Mouse (Mus musculus): ENCODE data around the gene 4931406C07Rik. TPM values are rescaled to one million over a fixed set of nuclear protein-coding genes. Genes with fewer than 3 reads are reported as not detected.

4931406C07Rik gene
- total and polyA plus RNA-seq, 3 experiments = 12.8 to 56.2 (median 31.8) TPM

DNA sequence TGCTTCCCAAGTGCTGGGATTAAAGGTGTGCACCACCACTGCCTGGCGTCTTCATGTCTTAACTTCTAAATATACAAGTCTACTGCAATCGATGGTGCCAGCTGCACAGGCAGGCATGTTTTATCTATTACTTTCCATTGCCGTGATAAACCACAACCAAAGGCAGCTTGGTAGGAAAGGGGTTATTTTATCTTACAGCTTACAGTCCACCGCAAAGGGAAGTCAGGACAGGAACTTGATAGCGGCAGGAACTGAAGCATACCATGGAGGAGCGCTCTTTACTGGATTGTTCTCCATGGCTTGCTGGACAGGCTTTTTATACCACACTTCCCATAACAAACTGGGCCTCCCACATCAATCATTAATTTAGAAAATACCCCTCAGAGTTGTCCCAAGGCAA lies 17.0 kb downstream of the 4931406C07Rik start:
- H3K4me1 ChIP-seq (ENCODE audit: control insufficient read depth in 1 of 2, insufficient read depth in 2 of 2, low read length in 2 of 2) = peaks cover 17 to 37% of the 10 kb centered on the region in 2 experiments
- H3K27me3 ChIP-seq (ENCODE audit: control insufficient read depth in 1 of 2, insufficient read depth in 2 of 2, low read length in 2 of 2) = no peaks in the 10 kb centered on the region
- no peaks in the 10 kb centered on the region for H3K9me3 ChIP-seq (replicated peaks; ENCODE audit: insufficient read depth, low read length)
- H3K79me2 ChIP-seq (ENCODE audit: control insufficient read depth, insufficient read depth, low read length, poor library complexity) = no peaks in the 10 kb centered on the region
- H3K36me3 ChIP-seq (ENCODE audit: control insufficient read depth in 1 of 2, insufficient read depth in 2 of 2, low read length in 2 of 2) = peaks cover 0 to 41% of the 10 kb centered on the region in 2 experiments; a peak in 2 of 4 replicates
- no peak overlapping the region for H3K4me3 ChIP-seq (ENCODE audit: control insufficient read depth in 1 of 2, insufficient read depth in 1 of 2, low read depth in 2 of 2, low read length in 2 of 2)
- DNase-seq (ENCODE audit: low read depth, low spot score) = peak; percentile 100
- H3K9ac ChIP-seq (ENCODE audit: control insufficient read depth, low read depth, low read length, poor library complexity, severe bottlenecking) = no peak overlapping the region
- peak overlapping the region; percentile 75 for H3K27ac ChIP-seq (ENCODE audit: control insufficient read depth, low read depth, low read length)
- TF ChIP-seq ZMIZ1 (IDR thresholded peaks at IDR 0.05; ENCODE audit: low read depth, low read length) = peak; percentile 80; the same call in 1 of the 2 replicates
- TF ChIP-seq MAFK (IDR thresholded peaks at IDR 0.05; ENCODE audit: borderline replicate concordance, low read depth, low read length) = peak; percentile 98
- TF ChIP-seq ELF1 (IDR thresholded peaks at IDR 0.05; ENCODE audit: low read depth, low read length) = peak; percentile 77
- peak; percentile 94 for TF ChIP-seq MYB (IDR thresholded peaks at IDR 0.05; ENCODE audit: low read depth, low read length)
- peak; percentile 99 for TF ChIP-seq ETS1 (IDR thresholded peaks at IDR 0.05; ENCODE audit: low read depth, low read length)
- no peak for TF ChIP-seq ZC3H11A (IDR thresholded peaks at IDR 0.05; ENCODE audit: low read depth, low read length)
- TF ChIP-seq GABPA (IDR thresholded peaks at IDR 0.05; ENCODE audit: low read depth, low read length) = no peak
- peak; percentile 72; the same call in 1 of the 2 replicates for TF ChIP-seq MAZ (IDR thresholded peaks at IDR 0.05; ENCODE audit: low read depth, low read length)
- TF ChIP-seq POLR2AphosphoS2 (IDR thresholded peaks at IDR 0.05; ENCODE audit: low read length) = 0 out of 2 replicates have a peak, but pooled peaks have one; percentile 79
- no peak; the same call in 1 of the 2 replicates for TF ChIP-seq E2F4 (IDR thresholded peaks at IDR 0.05; ENCODE audit: borderline replicate concordance, low read depth, low read length)
- no peak for TF ChIP-seq KAT2A (conservative IDR thresholded peaks at IDR 0.05; ENCODE audit: low read depth, low read length)
- peak; percentile 98 to 100 for TF ChIP-seq EP300 (IDR thresholded peaks at IDR 0.05; ENCODE audit: low read depth in 1 of 2, low read length in 2 of 2)
- peak; percentile 74 for TF ChIP-seq ZNF384 (IDR thresholded peaks at IDR 0.05; ENCODE audit: low read depth, low read length)
- TF ChIP-seq CHD1 (IDR thresholded peaks at IDR 0.05; ENCODE audit: low read depth, low read length) = no peak
- peak; percentile 96 for TF ChIP-seq MYC (IDR thresholded peaks at IDR 0.05; ENCODE audit: low read depth, low read length)
- TF ChIP-seq TAL1 (IDR thresholded peaks at IDR 0.05; ENCODE audit: low read length) = peak; percentile 99
- TF ChIP-seq JUND (IDR thresholded peaks at IDR 0.05; ENCODE audit: low read depth, low read length) = peak; percentile 91
- peak; percentile 88 for TF ChIP-seq MXI1 (IDR thresholded peaks at IDR 0.05; ENCODE audit: low read depth, low read length)
- peak; percentile 63 for TF ChIP-seq MAX (IDR thresholded peaks at IDR 0.05; ENCODE audit: low read length)
- peak; percentile 100 for TF ChIP-seq RCOR1 (IDR thresholded peaks at IDR 0.05; ENCODE audit: low read depth, low read length)
- TF ChIP-seq NRF1 (IDR thresholded peaks at IDR 0.05; ENCODE audit: insufficient read depth, low read depth, low read length, poor library complexity, severe bottlenecking) = no peak
- TF ChIP-seq UBTF (IDR thresholded peaks at IDR 0.05; ENCODE audit: borderline replicate concordance, insufficient read depth, low read depth, low read length) = peak; percentile 96; the same call in 1 of the 2 replicates
- no peak for TF ChIP-seq ZKSCAN1 (IDR thresholded peaks at IDR 0.05; ENCODE audit: low read depth, low read length)
- peak; percentile 97 for TF ChIP-seq TBP (IDR thresholded peaks at IDR 0.05; ENCODE audit: low read depth, low read length)
- TF ChIP-seq POLR2A (IDR thresholded peaks at IDR 0.05; ENCODE audit: control insufficient read depth in 1 of 2, insufficient read depth in 1 of 2, low read depth in 1 of 2, low read length in 2 of 2, poor library complexity in 1 of 2) = peak in 1 of 2 experiments; percentile 27; a peak in 2 of 4 replicates
- TF ChIP-seq SMC3 (IDR thresholded peaks at IDR 0.05; ENCODE audit: low read depth, low read length) = no peak; the same call in 1 of the 2 replicates
- peak; percentile 98 for TF ChIP-seq SIN3A (IDR thresholded peaks at IDR 0.05; ENCODE audit: low read length)
- TF ChIP-seq NELFE (IDR thresholded peaks at IDR 0.05; ENCODE audit: low read depth, low read length) = no peak
- TF ChIP-seq CHD2 (IDR thresholded peaks at IDR 0.05; ENCODE audit: low read length) = no peak; the same call in 1 of the 2 replicates
- no peak for TF ChIP-seq USF1 (IDR thresholded peaks at IDR 0.05; ENCODE audit: low read depth, low read length)
- TF ChIP-seq MEF2A (IDR thresholded peaks at IDR 0.05; ENCODE audit: extremely low read depth, insufficient replicate concordance, low read depth, low read length, poor library complexity, severe bottlenecking) = peak; percentile 93
- TF ChIP-seq CTCF (IDR thresholded peaks at IDR 0.05 in 2 of 3, conservative IDR thresholded peaks at IDR 0.05 in 1 of 3; ENCODE audit: control insufficient read depth in 1 of 3, insufficient read depth in 1 of 3, low read depth in 2 of 3, low read length in 3 of 3, poor library complexity in 1 of 3, severe bottlenecking in 1 of 3) = 0 out of 6 replicates have a peak, but pooled peaks of 1 of the 3 experiments have one; percentile 3
- peak; percentile 100 for TF ChIP-seq TCF12 (IDR thresholded peaks at IDR 0.05; ENCODE audit: low read depth, low read length)
- no peak for TF ChIP-seq RAD21 (IDR thresholded peaks at IDR 0.05; ENCODE audit: low read depth, low read length)
- peak; percentile 100 for TF ChIP-seq GATA1 (IDR thresholded peaks at IDR 0.05; ENCODE audit: low read depth, low read length)
- TF ChIP-seq POLR2AphosphoS5 (IDR thresholded peaks at IDR 0.05; ENCODE audit: borderline replicate concordance, low read depth, low read length) = peak; percentile 81; the same call in 1 of the 2 replicates
- no peak for TF ChIP-seq USF2 (IDR thresholded peaks at IDR 0.05; ENCODE audit: borderline replicate concordance in 1 of 2, insufficient read depth in 1 of 2, low read depth in 1 of 2, low read length in 2 of 2)

Measured in MEL (cell line).